Mouse (Mus musculus) stomach, postnatal 0 days (tissue): ENCODE data around the gene Ankrd11.

ENCODE experiments used
- CTCF ChIP-seq: IDR thresholded peaks from 2 replicates; pipeline ENCODE4 v1.5.1; 2016; ENCODE audit warnings: antibody characterized with exemption, low read depth, mild to moderate bottlenecking, moderate library complexity
- EP300 ChIP-seq: optimal IDR thresholded peaks from 2 replicates; pipeline ENCODE3; 2016; ENCODE audit warnings: antibody characterized with exemption

GRCm38 (mm10) chr8:123020084-123020483 lies 22.0 kb downstream of the Ankrd11 start:
- TF ChIP-seq CTCF (no peak), EP300 (no peak)
